Mouse (Mus musculus) forebrain, postnatal 0 days (tissue): ENCODE results near the gene Nfu1. TPM values are rescaled to one million over a fixed set of nuclear protein-coding genes. Genes with fewer than 3 reads are reported as not detected.

Source experiments
- ATAC-seq: fragments of 200-750 bp; cut with Nextera tagmentation; 2 replicates; pipeline ENCODE4 v1.8.0; 2017; ENCODE audit warnings: mild to moderate bottlenecking, moderate library complexity
- DNase-seq: peaks from one replicate; pipeline ENCODE4 v3.0.0-alpha.2; 2015
- H3K27ac ChIP-seq: fragments of 300-500 bp; sonication (generic); 2 replicates; pipeline ENCODE4 v1.5.1; 2014; ENCODE audit warnings: low read depth, mild to moderate bottlenecking, antibody characterized with exemption, low read length, moderate library complexity, mixed read lengths
- H3K27me3 ChIP-seq: fragments of 300-500 bp; sonication (generic); 2 replicates; pipeline ENCODE4 v1.6.1; 2014; ENCODE audit warnings: mild to moderate bottlenecking, low read length, mixed read lengths; ENCODE audit not compliant: insufficient read depth
- H3K36me3 ChIP-seq: fragments of 300-500 bp; sonication (generic); 2 replicates; pipeline ENCODE4 v1.6.1; 2014; ENCODE audit warnings: mild to moderate bottlenecking, moderate library complexity; ENCODE audit not compliant: insufficient read depth
- H3K4me1 ChIP-seq: fragments of 300-500 bp; sonication (generic); 2 replicates; pipeline ENCODE4 v1.6.1; 2014; ENCODE audit warnings: antibody characterized with exemption; ENCODE audit not compliant: insufficient read depth
- H3K4me2 ChIP-seq: fragments of 300-500 bp; sonication (generic); 2 replicates; pipeline ENCODE4 v1.6.1; 2014; ENCODE audit warnings: low read depth, mild to moderate bottlenecking, moderate library complexity
- H3K4me3 ChIP-seq: fragments of 300-500 bp; sonication (generic); 2 replicates; pipeline ENCODE4 v1.5.1; 2014; ENCODE audit warnings: low read depth, low read length, mixed read lengths
- H3K9ac ChIP-seq: fragments of 300-500 bp; sonication (generic); 2 replicates; pipeline ENCODE4 v1.6.1; 2014; ENCODE audit warnings: mild to moderate bottlenecking
- H3K9me3 ChIP-seq: fragments of 300-500 bp; sonication (generic); 2 replicates; pipeline ENCODE4 v1.6.1; 2016; ENCODE audit warnings: low read length
- CTCF ChIP-seq: sonication (generic); IDR thresholded peaks from 2 replicates; pipeline ENCODE4 v1.5.1; 2016; ENCODE audit warnings: antibody characterized with exemption, control low read depth, low read depth
- WGBS: fragments of 180-500 bp; shearing (Covaris S2); extraction: QIAGEN DNeasy Blood & Tissue Kit; methylation state at CpG from one replicate; pipeline ENCODE4 v1.1.7; 2014; 5-methylcytosine and 5-hydroxymethylcytosine counted together
- polyA plus RNA-seq: library from polyadenylated mRNA; unstranded; fragments of >200 nt; fragmentation: Nextera tagmentation; extraction: Ambion mirVana; gene quantifications from 2 replicates; pipeline ENCODE4 v1.2.1, GENCODE M21; 2015
- total RNA-seq: library from RNA; depleted of rRNA; stranded (reverse); fragments of >200 nt; gene quantifications from 2 replicates; pipeline ENCODE4 v1.2.3, GENCODE M21; 2014

Gene Nfu1
- total and polyA plus RNA-seq, 2 experiments from 2014 or later, result 146 to 362 TPM

GRCm38 (mm10) chr6:86985314-86986106, 23.5 kb upstream of the Nfu1 start:
- H3K27ac ChIP-seq, result no peak overlapping the region
- DNase-seq (peak; percentile 8), ATAC-seq (no peak)
- peak; percentile 44 for TF ChIP-seq CTCF
- H3K4me2 ChIP-seq, result no peak overlapping the region
- H3K4me3 ChIP-seq, result no peak overlapping the region
- no peak overlapping the region for H3K9ac ChIP-seq
- 81% methylated on average over 8 of the region's 8 CpGs for WGBS
- H3K27me3 ChIP-seq, result no peaks in the 10 kb centered on the region
- H3K36me3 ChIP-seq, result peaks cover 29% of the 10 kb centered on the region
- no peaks in the 10 kb centered on the region for H3K9me3 ChIP-seq
- H3K4me1 ChIP-seq, result no peaks in the 10 kb centered on the region

GRCm38 (mm10) chr6:86989576-86989975, 19.5 kb upstream of the Nfu1 start:
- Histone ChIP-seq H3K27me3 (no peaks in the 10 kb centered on the region), H3K36me3 (peaks cover 12% of the 10 kb centered on the region; the same call in 1 of the 2 replicates), H3K27ac (no peak overlapping the region), H3K9ac (no peak overlapping the region), H3K4me3 (no peak overlapping the region), H3K9me3 (no peaks in the 10 kb centered on the region), H3K4me2 (no peak overlapping the region), H3K4me1 (no peaks in the 10 kb centered on the region)
- 83% methylated on average over 6 of the region's 6 CpGs for WGBS
- TF ChIP-seq CTCF, result no peak
- DNase-seq (no peak), ATAC-seq (no peak)

- ATAC-seq, result no peak
- H3K9ac ChIP-seq, result no peak overlapping the region
- H3K9me3 ChIP-seq, result no peaks in the 10 kb centered on the region
- H3K4me3 ChIP-seq, result no peak overlapping the region
- DNase-seq, result no peak
- H3K27ac ChIP-seq, result no peak overlapping the region
- no peak for TF ChIP-seq CTCF
- 88% methylated on average over 3 of the region's 3 CpGs for WGBS
- no peaks in the 10 kb centered on the region for H3K4me1 ChIP-seq
- H3K4me2 ChIP-seq, result no peak overlapping the region
- H3K27me3 ChIP-seq, result no peaks in the 10 kb centered on the region
- H3K36me3 ChIP-seq, result 0 out of 2 replicates have a peak, but pooled peaks cover 13% of the 10 kb centered on the region
These were observed 18.0 kb upstream of the Nfu1 start for GRCm38 (mm10) chr6:86991041-86991440.

GRCm38 (mm10) chr6:86992349-86992748, 16.7 kb upstream of the Nfu1 start:
- Histone ChIP-seq H3K4me2 (no peak overlapping the region), H3K27me3 (no peaks in the 10 kb centered on the region), H3K36me3 (peaks cover 22% of the 10 kb centered on the region), H3K4me1 (no peaks in the 10 kb centered on the region), H3K27ac (no peak overlapping the region), H3K9ac (no peak overlapping the region), H3K9me3 (no peaks in the 10 kb centered on the region), H3K4me3 (no peak overlapping the region)
- no peak for DNase-seq
- TF ChIP-seq CTCF, result no peak
- ATAC-seq, result no peak
- 66% methylated on average over 8 of the region's 8 CpGs for WGBS

GRCm38 (mm10) chr6:86994254-86994653, 14.8 kb upstream of the Nfu1 start:
- Histone ChIP-seq H3K27me3 (no peaks in the 10 kb centered on the region), H3K36me3 (peaks cover 26% of the 10 kb centered on the region), H3K9ac (no peak overlapping the region), H3K4me3 (no peak overlapping the region), H3K4me2 (no peak overlapping the region), H3K4me1 (no peaks in the 10 kb centered on the region), H3K27ac (no peak overlapping the region), H3K9me3 (no peaks in the 10 kb centered on the region)
- ATAC-seq, result no peak
- TF ChIP-seq CTCF, result no peak
- 91% methylated on average over 4 of the region's 4 CpGs for WGBS
- DNase-seq, result no peak

- DNase-seq, result peak; percentile 13
These were observed 12.3 kb upstream of the Nfu1 start for GRCm38 (mm10) chr6:86996629-86997307.

GRCm38 (mm10) chr6:86997360-86997759, 11.7 kb upstream of the Nfu1 start:
- WGBS, result 94% methylated on average over 6 of the region's 6 CpGs
- Histone ChIP-seq H3K9me3 (no peaks in the 10 kb centered on the region), H3K27me3 (no peaks in the 10 kb centered on the region), H3K27ac (no peak overlapping the region), H3K4me2 (no peak overlapping the region), H3K4me3 (no peak overlapping the region), H3K9ac (no peak overlapping the region), H3K4me1 (no peaks in the 10 kb centered on the region), H3K36me3 (peaks cover 26% of the 10 kb centered on the region)
- DNase-seq (no peak), ATAC-seq (no peak)
- TF ChIP-seq CTCF, result no peak

More at GRCm38 (mm10) chr6:86996629-86997307, 12.3 kb upstream of the Nfu1 start:
- no peak overlapping the region for H3K4me3 ChIP-seq
- no peak overlapping the region for H3K27ac ChIP-seq
- H3K27me3 ChIP-seq, result no peaks in the 10 kb centered on the region
- WGBS, result 67% methylated on average over 5 of the region's 5 CpGs
- TF ChIP-seq CTCF, result no peak
- peaks cover 26% of the 10 kb centered on the region for H3K36me3 ChIP-seq
- H3K9ac ChIP-seq, result no peak overlapping the region
- H3K4me1 ChIP-seq, result no peaks in the 10 kb centered on the region
- H3K9me3 ChIP-seq, result no peaks in the 10 kb centered on the region
- no peak overlapping the region for H3K4me2 ChIP-seq
- ATAC-seq, result no peak; the same call in 1 of the 2 replicates
